Mouse (Mus musculus): ENCODE results near the gene R3hdml. TPM values are rescaled to one million over a fixed set of nuclear protein-coding genes. Genes with fewer than 3 reads are reported as not detected.

Gene R3hdml
- polyA plus RNA-seq, 1 experiment from 2014 or later: not detected

GRCm38 (mm10) chr2:163464562-163464961 lies 27.6 kb upstream of the R3hdml start:
- Histone ChIP-seq H3K4me1 (ENCODE audit: control insufficient read depth, insufficient read depth, low read length) (peaks cover 29% of the 10 kb centered on the region), H3K9ac (ENCODE audit: low read depth, low read length) (no peak overlapping the region), H3K4me3 (ENCODE audit: low read depth, low read length) (no peak overlapping the region), H3K9me3 (replicated peaks; ENCODE audit: control insufficient read depth, low read length) (no peaks in the 10 kb centered on the region), H3K4me2 (peak overlapping the region; percentile 43), H3K27ac (ENCODE audit: low read depth, low read length) (peak overlapping the region; percentile 76), H3K36me3 (ENCODE audit: control insufficient read depth, insufficient read depth, low read length) (peaks cover 11% of the 10 kb centered on the region), H3K27me3 (ENCODE audit: control insufficient read depth, insufficient read depth, low read length) (no peaks in the 10 kb centered on the region)
- WGBS (ENCODE audit: insufficient replicate concordance): 45% methylated on average over 6 of the region's 6 CpGs
- no peak for ATAC-seq (replicated peaks; ENCODE audit: insufficient number of reproducible peaks, low FRiP score, low TSS enrichment)

- ATAC-seq (replicated peaks; ENCODE audit: insufficient number of reproducible peaks, low FRiP score, low TSS enrichment): no peak
- WGBS (ENCODE audit: insufficient replicate concordance): 67% methylated on average over 8 of the region's 8 CpGs
- H3K4me1 ChIP-seq (ENCODE audit: control insufficient read depth, insufficient read depth, low read length): peaks cover 35% of the 10 kb centered on the region
- H3K27ac ChIP-seq (ENCODE audit: low read depth, low read length): no peak overlapping the region
- H3K27me3 ChIP-seq (ENCODE audit: control insufficient read depth, insufficient read depth, low read length): no peaks in the 10 kb centered on the region
- H3K36me3 ChIP-seq (ENCODE audit: control insufficient read depth, insufficient read depth, low read length): peaks cover 13% of the 10 kb centered on the region
- no peaks in the 10 kb centered on the region for H3K9me3 ChIP-seq (replicated peaks; ENCODE audit: control insufficient read depth, low read length)
- no peak overlapping the region for H3K4me3 ChIP-seq (ENCODE audit: low read depth, low read length)
- H3K4me2 ChIP-seq: no peak overlapping the region
- H3K9ac ChIP-seq (ENCODE audit: low read depth, low read length): no peak overlapping the region
Measured at GRCm38 (mm10) chr2:163466771-163467170, 25.3 kb upstream of the R3hdml start.

GRCm38 (mm10) chr2:163467585-163467984 lies 24.5 kb upstream of the R3hdml start:
- Histone ChIP-seq H3K27ac (ENCODE audit: low read depth, low read length) (no peak overlapping the region), H3K4me2 (no peak overlapping the region), H3K27me3 (ENCODE audit: control insufficient read depth, insufficient read depth, low read length) (no peaks in the 10 kb centered on the region), H3K9me3 (replicated peaks; ENCODE audit: control insufficient read depth, low read length) (no peaks in the 10 kb centered on the region), H3K36me3 (ENCODE audit: control insufficient read depth, insufficient read depth, low read length) (peaks cover 13% of the 10 kb centered on the region), H3K4me3 (ENCODE audit: low read depth, low read length) (no peak overlapping the region), H3K9ac (ENCODE audit: low read depth, low read length) (no peak overlapping the region), H3K4me1 (ENCODE audit: control insufficient read depth, insufficient read depth, low read length) (peaks cover 35% of the 10 kb centered on the region)
- WGBS (ENCODE audit: insufficient replicate concordance): 69% methylated on average over 6 of the region's 6 CpGs
- ATAC-seq (replicated peaks; ENCODE audit: insufficient number of reproducible peaks, low FRiP score, low TSS enrichment): no peak

- WGBS (ENCODE audit: insufficient replicate concordance): 80% methylated on average over 6 of the region's 6 CpGs
- Histone ChIP-seq H3K4me3 (ENCODE audit: low read depth, low read length) (no peak overlapping the region), H3K27me3 (ENCODE audit: control insufficient read depth, insufficient read depth, low read length) (no peaks in the 10 kb centered on the region), H3K4me1 (ENCODE audit: control insufficient read depth, insufficient read depth, low read length) (peaks cover 23% of the 10 kb centered on the region), H3K36me3 (ENCODE audit: control insufficient read depth, insufficient read depth, low read length) (peaks cover 13% of the 10 kb centered on the region), H3K9me3 (replicated peaks; ENCODE audit: control insufficient read depth, low read length) (no peaks in the 10 kb centered on the region), H3K27ac (ENCODE audit: low read depth, low read length) (no peak overlapping the region), H3K9ac (ENCODE audit: low read depth, low read length) (no peak overlapping the region), H3K4me2 (no peak overlapping the region)
- ATAC-seq (replicated peaks; ENCODE audit: insufficient number of reproducible peaks, low FRiP score, low TSS enrichment): no peak
Measured at GRCm38 (mm10) chr2:163468866-163469265, 23.3 kb upstream of the R3hdml start.

GRCm38 (mm10) chr2:163469711-163470110 lies 22.4 kb upstream of the R3hdml start:
- ATAC-seq (replicated peaks; ENCODE audit: insufficient number of reproducible peaks, low FRiP score, low TSS enrichment): no peak

GRCm38 (mm10) chr2:163471136-163471535 lies 21.0 kb upstream of the R3hdml start:
- H3K4me1 ChIP-seq (ENCODE audit: control insufficient read depth, insufficient read depth, low read length): peaks cover 6% of the 10 kb centered on the region
- peak overlapping the region; percentile 75 for H3K4me3 ChIP-seq (ENCODE audit: low read depth, low read length)
- H3K4me2 ChIP-seq: peak overlapping the region; percentile 85
- H3K27ac ChIP-seq (ENCODE audit: low read depth, low read length): no peak overlapping the region
- no peak for ATAC-seq (replicated peaks; ENCODE audit: insufficient number of reproducible peaks, low FRiP score, low TSS enrichment)
- no peak overlapping the region for H3K9ac ChIP-seq (ENCODE audit: low read depth, low read length)
- peaks cover 13% of the 10 kb centered on the region for H3K36me3 ChIP-seq (ENCODE audit: control insufficient read depth, insufficient read depth, low read length)
- WGBS (ENCODE audit: insufficient replicate concordance): 63% methylated on average over 3 of the region's 3 CpGs
- H3K27me3 ChIP-seq (ENCODE audit: control insufficient read depth, insufficient read depth, low read length): no peaks in the 10 kb centered on the region
- no peaks in the 10 kb centered on the region for H3K9me3 ChIP-seq (replicated peaks; ENCODE audit: control insufficient read depth, low read length)

More at GRCm38 (mm10) chr2:163469711-163470110, 22.4 kb upstream of the R3hdml start:
- Histone ChIP-seq H3K9ac (ENCODE audit: low read depth, low read length) (no peak overlapping the region), H3K4me1 (ENCODE audit: control insufficient read depth, insufficient read depth, low read length) (peaks cover 16% of the 10 kb centered on the region), H3K4me3 (ENCODE audit: low read depth, low read length) (no peak overlapping the region), H3K27me3 (ENCODE audit: control insufficient read depth, insufficient read depth, low read length) (no peaks in the 10 kb centered on the region), H3K27ac (ENCODE audit: low read depth, low read length) (no peak overlapping the region), H3K9me3 (replicated peaks; ENCODE audit: control insufficient read depth, low read length) (no peaks in the 10 kb centered on the region), H3K4me2 (no peak overlapping the region), H3K36me3 (ENCODE audit: control insufficient read depth, insufficient read depth, low read length) (peaks cover 13% of the 10 kb centered on the region)
- 93% methylated on average over 15 of the region's 15 CpGs for WGBS (ENCODE audit: insufficient replicate concordance)

- Histone ChIP-seq H3K27ac (ENCODE audit: low read depth, low read length) (peak overlapping the region; percentile 80), H3K4me1 (ENCODE audit: control insufficient read depth, insufficient read depth, low read length) (peaks cover 6% of the 10 kb centered on the region), H3K4me2 (peak overlapping the region; percentile 85), H3K9me3 (replicated peaks; ENCODE audit: control insufficient read depth, low read length) (no peaks in the 10 kb centered on the region), H3K4me3 (ENCODE audit: low read depth, low read length) (peak overlapping the region; percentile 75), H3K36me3 (ENCODE audit: control insufficient read depth, insufficient read depth, low read length) (peaks cover 13% of the 10 kb centered on the region), H3K27me3 (ENCODE audit: control insufficient read depth, insufficient read depth, low read length) (no peaks in the 10 kb centered on the region), H3K9ac (ENCODE audit: low read depth, low read length) (peak overlapping the region; percentile 88)
- WGBS (ENCODE audit: insufficient replicate concordance): 6% methylated on average over 36 of the region's 36 CpGs
- ATAC-seq (replicated peaks; ENCODE audit: insufficient number of reproducible peaks, low FRiP score, low TSS enrichment): peak; percentile 76
Measured at GRCm38 (mm10) chr2:163471710-163472465, 20.2 kb upstream of the R3hdml start.

GRCm38 (mm10) chr2:163472466-163472851 lies 19.7 kb upstream of the R3hdml start, which contains the start of gene Fitm2:
Fitm2 (minus strand) TSS chr2:163472629.
- WGBS (ENCODE audit: insufficient replicate concordance): under 1% methylated on average over 30 of the region's 30 CpGs
- peaks cover 13% of the 10 kb centered on the region for H3K36me3 ChIP-seq (ENCODE audit: control insufficient read depth, insufficient read depth, low read length)
- ATAC-seq (replicated peaks; ENCODE audit: insufficient number of reproducible peaks, low FRiP score, low TSS enrichment): peak; percentile 90
- H3K4me1 ChIP-seq (ENCODE audit: control insufficient read depth, insufficient read depth, low read length): peaks cover 6% of the 10 kb centered on the region
- H3K4me2 ChIP-seq: peak within 1 kb of the TSS; percentile 85
- H3K9me3 ChIP-seq (replicated peaks; ENCODE audit: control insufficient read depth, low read length): no peaks in the 10 kb centered on the region
- peak within 1 kb of the TSS; percentile 88 for H3K9ac ChIP-seq (ENCODE audit: low read depth, low read length)
- no peaks in the 10 kb centered on the region for H3K27me3 ChIP-seq (ENCODE audit: control insufficient read depth, insufficient read depth, low read length)
- H3K4me3 ChIP-seq (ENCODE audit: low read depth, low read length): peak within 1 kb of the TSS; percentile 75
- peak within 1 kb of the TSS; percentile 80 for H3K27ac ChIP-seq (ENCODE audit: low read depth, low read length)
